Mouse (Mus musculus) Muller cell, postnatal 12 days (primary cell): Measurements from ENCODE around the gene Nptn.

Experiments
- DNase-seq: peaks from one replicate; pipeline ENCODE4 v3.0.0-alpha.2; 2015; ENCODE audit errors: inconsistent ontology term

The Nptn gene

GRCm38 (mm10) chr9:58690701-58691100 lies 108.7 kb downstream of the Nptn start:
- DNase-seq: no peak

DNA sequence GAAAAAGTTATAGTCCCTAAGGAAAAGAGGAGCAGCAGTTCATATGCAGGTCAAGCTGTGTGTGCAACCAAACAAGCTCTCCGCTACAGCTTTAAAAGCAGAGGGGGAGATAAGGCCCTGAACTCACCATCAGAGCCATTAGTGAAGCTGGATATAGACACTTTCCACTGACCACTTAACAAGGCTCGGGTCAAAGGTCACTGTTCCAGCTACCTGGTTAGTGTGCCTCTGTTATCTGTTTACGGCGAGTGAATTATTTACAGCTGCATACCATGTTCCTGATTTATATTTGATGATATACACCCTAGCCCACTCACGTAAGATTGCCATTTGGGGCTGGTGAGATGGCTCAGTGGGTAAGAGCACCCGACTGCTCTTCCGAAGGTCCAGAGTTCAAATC lies 109.4 kb downstream of the Nptn start:
- DNase-seq: no peak

GRCm38 (mm10) chr9:58698486-58698885 lies 116.4 kb downstream of the Nptn start:
- DNase-seq: no peak

- no peak for DNase-seq
Measured at GRCm38 (mm10) chr9:58701751-58702150, 119.7 kb downstream of the Nptn start.

- no peak for DNase-seq
Measured at GRCm38 (mm10) chr9:58703766-58704165, 121.7 kb downstream of the Nptn start.

- no peak for DNase-seq
Measured at GRCm38 (mm10) chr9:58706024-58706423, 124.0 kb downstream of the Nptn start.
